In the genomic region with DNA sequence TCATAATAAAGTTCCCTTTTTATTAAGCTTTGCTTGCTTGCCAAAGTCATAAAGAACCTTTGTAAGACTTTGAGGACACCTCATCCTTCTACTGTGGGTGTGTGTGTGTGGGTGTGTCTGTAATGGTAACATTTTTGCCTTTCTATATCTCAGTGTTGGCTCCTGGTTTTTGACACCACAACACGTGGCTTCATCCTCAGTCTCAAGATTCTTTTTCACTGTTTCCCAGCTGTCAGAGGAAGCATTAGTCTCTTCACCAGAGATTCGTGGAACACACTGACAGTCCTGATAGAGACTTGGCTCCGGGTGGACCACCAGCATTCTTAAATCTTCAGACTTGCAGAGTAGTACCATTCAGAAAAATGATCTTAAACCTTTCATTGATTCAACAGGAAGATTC, we compare ENCODE assay signal across 8 mouse cellular contexts. TPM values are rescaled to one million over a fixed set of nuclear protein-coding genes. Genes with fewer than 3 reads are reported as not detected.
DNase-seq lines count a peak whose midpoint lies in the region; ATAC-seq and TF ChIP-seq lines count a peak whose summit lies in the region.

No protein-coding gene starts in this region.

- H3K4me3 ChIP-seq in cerebellum, adult 2 months (replicated peaks; ENCODE audit: insufficient read depth, low read depth, low read length) = peak overlapping the region; percentile 90
- H3K4me3 ChIP-seq in MEL (ENCODE audit: control insufficient read depth in 1 of 2, insufficient read depth in 1 of 2, low read depth in 2 of 2, low read length in 2 of 2) = peak overlapping the region; percentile 31 to 45
- H3K4me3 ChIP-seq in hindbrain, embryonic 10.5 days = peak overlapping the region; percentile 74
- H3K4me3 ChIP-seq in liver, embryonic 16.5 days (ENCODE audit: low read depth, low read length) = peak overlapping the region; percentile 70

- no peak for TF ChIP-seq CTCF in cerebellum, adult 2 months (IDR thresholded peaks at IDR 0.05; ENCODE audit: borderline replicate concordance, insufficient read depth, low read depth, low read length)
- TF ChIP-seq CTCF in MEL (IDR thresholded peaks at IDR 0.05 in 2 of 3, conservative IDR thresholded peaks at IDR 0.05 in 1 of 3; ENCODE audit: control insufficient read depth in 1 of 3, insufficient read depth in 1 of 3, low read depth in 2 of 3, low read length in 3 of 3, poor library complexity in 1 of 3, severe bottlenecking in 1 of 3) = no peak

- TF ChIP-seq POLR2A in cerebellum, adult 2 months (IDR thresholded peaks at IDR 0.05; ENCODE audit: borderline replicate concordance, insufficient read depth, low read length) = no peak
- no peak for TF ChIP-seq POLR2A in MEL (IDR thresholded peaks at IDR 0.05; ENCODE audit: control insufficient read depth in 1 of 2, insufficient read depth in 1 of 2, low read depth in 1 of 2, low read length in 2 of 2, poor library complexity in 1 of 2)

- no peak overlapping the region for H3K27ac ChIP-seq in cerebellum, adult 2 months (ENCODE audit: insufficient read depth, low read length)
- peak overlapping the region; percentile 35; the same call in 1 of the 2 replicates for H3K27ac ChIP-seq in MEL (ENCODE audit: control insufficient read depth, low read depth, low read length)
- peak overlapping the region; percentile 36 for H3K27ac ChIP-seq in hindbrain, embryonic 10.5 days
- no peak overlapping the region for H3K27ac ChIP-seq in liver, embryonic 16.5 days (ENCODE audit: low read length)

- H3K79me2 ChIP-seq in MEL (ENCODE audit: control insufficient read depth, insufficient read depth, low read length, poor library complexity) = peaks cover 18% of the 10 kb centered on the region

- no peak; the same call in 1 of the 2 replicates for TF ChIP-seq RAD21 in MEL (IDR thresholded peaks at IDR 0.05; ENCODE audit: low read depth, low read length)

- peak overlapping the region; percentile 78 for H3K4me2 ChIP-seq in liver, embryonic 16.5 days (ENCODE audit: low read depth, low read length)

- H3K36me3 ChIP-seq in MEL (ENCODE audit: control insufficient read depth in 1 of 2, insufficient read depth in 2 of 2, low read length in 2 of 2) = peaks cover 0 to 8% of the 10 kb centered on the region in 2 experiments; a peak in 2 of 4 replicates
- peaks cover 6% of the 10 kb centered on the region for H3K36me3 ChIP-seq in hindbrain, embryonic 10.5 days
- H3K36me3 ChIP-seq in liver, embryonic 16.5 days (ENCODE audit: control insufficient read depth, insufficient read depth) = peaks cover 4% of the 10 kb centered on the region; the same call in 1 of the 2 replicates

- no peaks in the 10 kb centered on the region for H3K27me3 ChIP-seq in cerebellum, adult 2 months (ENCODE audit: control insufficient read depth, insufficient read depth, low read length)
- no peaks in the 10 kb centered on the region for H3K27me3 ChIP-seq in MEL (ENCODE audit: control insufficient read depth in 1 of 2, insufficient read depth in 2 of 2, low read length in 2 of 2)
- no peaks in the 10 kb centered on the region for H3K27me3 ChIP-seq in hindbrain, embryonic 10.5 days (ENCODE audit: insufficient read depth, poor library complexity, severe bottlenecking)
- H3K27me3 ChIP-seq in liver, embryonic 16.5 days (ENCODE audit: control insufficient read depth, insufficient read depth, low read depth, low read length) = no peaks in the 10 kb centered on the region

- no peak for ATAC-seq in liver, embryonic 16.5 days (ENCODE audit: low read depth)

- no peaks in the 10 kb centered on the region for H3K4me1 ChIP-seq in cerebellum, adult 2 months (ENCODE audit: control insufficient read depth, insufficient read depth, low read length)
- H3K4me1 ChIP-seq in MEL (ENCODE audit: control insufficient read depth in 1 of 2, insufficient read depth in 2 of 2, low read length in 2 of 2) = peaks cover 2 to 9% of the 10 kb centered on the region in 2 experiments; a peak in 2 of 4 replicates
- H3K4me1 ChIP-seq in hindbrain, embryonic 10.5 days (replicated peaks) = peaks cover 20% of the 10 kb centered on the region
- H3K4me1 ChIP-seq in liver, embryonic 16.5 days (ENCODE audit: control insufficient read depth, low read depth, low read length) = peaks cover 12% of the 10 kb centered on the region

- no peak for DNase-seq in cerebellum, adult 2 months
- no peak for DNase-seq in cerebellum, postnatal 14 days
- no peak for DNase-seq in MEL (ENCODE audit: low read depth, low spot score)
- no peak for DNase-seq in hindbrain, embryonic 10.5 days (ENCODE audit: low spot score)
- DNase-seq in frontal cortex, postnatal 10 days (ENCODE audit: low spot score in 2 of 2) = no peak
- DNase-seq in left cerebral cortex, adult 18-20 months (ENCODE audit: low spot score in 2 of 2) = no peak
- no peak for DNase-seq in cerebellum, adult 9-10 months

- peak overlapping the region; percentile 33 for H3K9ac ChIP-seq in MEL (ENCODE audit: control insufficient read depth, low read depth, low read length, poor library complexity, severe bottlenecking)
- no peak overlapping the region for H3K9ac ChIP-seq in liver, embryonic 16.5 days (ENCODE audit: low read depth, low read length)

- no peaks in the 10 kb centered on the region for H3K9me3 ChIP-seq in MEL (replicated peaks; ENCODE audit: insufficient read depth, low read length)
- no peaks in the 10 kb centered on the region for H3K9me3 ChIP-seq in hindbrain, embryonic 10.5 days
- H3K9me3 ChIP-seq in liver, embryonic 16.5 days (replicated peaks; ENCODE audit: control insufficient read depth, low read length) = no peaks in the 10 kb centered on the region

- TF ChIP-seq EP300 in MEL (IDR thresholded peaks at IDR 0.05; ENCODE audit: low read depth in 1 of 2, low read length in 2 of 2) = no peak

- under 1% methylated on average over 3 of the region's 3 CpGs for WGBS in cerebellum, adult 2 months
- 39% methylated on average over 3 of the region's 3 CpGs for WGBS in hindbrain, embryonic 10.5 days
- WGBS in liver, embryonic 16.5 days (ENCODE audit: insufficient replicate concordance) = 16% methylated on average over 3 of the region's 3 CpGs

TF ChIP-seq in MEL, 35 proteins besides CTCF, POLR2A, EP300 and RAD21:
- peak; percentile 66; the same call in 1 of the 2 replicates for TF ChIP-seq MYC (IDR thresholded peaks at IDR 0.05; ENCODE audit: low read depth, low read length)
- no peak; the same call in 1 of the 2 replicates for TF ChIP-seq MXI1 (IDR thresholded peaks at IDR 0.05; ENCODE audit: low read depth, low read length)
- TF ChIP-seq RCOR1 (IDR thresholded peaks at IDR 0.05; ENCODE audit: low read depth, low read length) = 0 out of 2 replicates have a peak, but pooled peaks have one; percentile 17
- TF ChIP-seq MAX (IDR thresholded peaks at IDR 0.05; ENCODE audit: low read length) = peak; percentile 92
- TF ChIP-seq CHD1 (IDR thresholded peaks at IDR 0.05; ENCODE audit: low read depth, low read length) = no peak
- TF ChIP-seq ZNF384 (IDR thresholded peaks at IDR 0.05; ENCODE audit: low read depth, low read length) = no peak
- no peak for TF ChIP-seq TAL1 (IDR thresholded peaks at IDR 0.05; ENCODE audit: low read length)
- no peak for TF ChIP-seq SMC3 (IDR thresholded peaks at IDR 0.05; ENCODE audit: low read depth, low read length)
- TF ChIP-seq MYB (IDR thresholded peaks at IDR 0.05; ENCODE audit: low read depth, low read length) = no peak
- TF ChIP-seq MEF2A (IDR thresholded peaks at IDR 0.05; ENCODE audit: extremely low read depth, insufficient replicate concordance, low read depth, low read length, poor library complexity, severe bottlenecking) = no peak
- TF ChIP-seq BHLHE40 (IDR thresholded peaks at IDR 0.05; ENCODE audit: borderline replicate concordance, low read depth, low read length) = no peak
- TF ChIP-seq GABPA (IDR thresholded peaks at IDR 0.05; ENCODE audit: low read depth, low read length) = no peak
- no peak for TF ChIP-seq ZKSCAN1 (IDR thresholded peaks at IDR 0.05; ENCODE audit: low read depth, low read length)
- TF ChIP-seq ZC3H11A (IDR thresholded peaks at IDR 0.05; ENCODE audit: low read depth, low read length) = no peak
- TF ChIP-seq E2F4 (IDR thresholded peaks at IDR 0.05; ENCODE audit: borderline replicate concordance, low read depth, low read length) = peak; percentile 39; the same call in 1 of the 2 replicates
- TF ChIP-seq ELF1 (IDR thresholded peaks at IDR 0.05; ENCODE audit: low read depth, low read length) = no peak
- no peak for TF ChIP-seq SIN3A (IDR thresholded peaks at IDR 0.05; ENCODE audit: low read length)
TF ChIP-seq in MEL: peak in this region for 4.

RNA-seq across cellular contexts. Expression of a gene that starts 0.5 kb away (rescaled TPM):
- 67.0 and 72.2 TPM in 2 replicates for polyA plus RNA-seq in cerebellum, adult 2 months (2012; rRNA removed)
- 52.9 and 53.7 TPM in 2 replicates for total RNA-seq in MEL (2012; rRNA removed)
- 10 to 100 TPM in 1 of 2 experiments, not detected in 1; 73.9 TPM for polyA plus RNA-seq in MEL (2012; ENCODE audit: insufficient read depth in 1 of 2, insufficient read length in 2 of 2, low read depth in 1 of 2, low replicate concordance in 2 of 2, missing spikeins in 1 of 2)
- polyA plus RNA-seq in hindbrain, embryonic 10.5 days (2016; fragmentation: Nextera tagmentation; extraction: Ambion mirVana) = 61.0 and 63.7 TPM in 2 replicates
- polyA plus RNA-seq in liver, embryonic 16.5 days (2015; fragmentation: Nextera tagmentation; extraction: Ambion mirVana) = 16.1 and 17.8 TPM in 2 replicates
- total RNA-seq in left cerebral cortex, adult 18-20 months (2021) = 10 to 100 TPM; 29.6 to 31.1 TPM

RNA-seq across cellular contexts. Expression of a gene that starts 29.2 kb away (rescaled TPM):
- polyA plus RNA-seq in cerebellum, adult 2 months (2012; rRNA removed) = 1.6 and 2.2 TPM in 2 replicates
- 0.56 and 0.58 TPM in 2 replicates for total RNA-seq in MEL (2012; rRNA removed)
- polyA plus RNA-seq in MEL (2012; ENCODE audit: insufficient read depth in 1 of 2, insufficient read length in 2 of 2, low read depth in 1 of 2, low replicate concordance in 2 of 2, missing spikeins in 1 of 2) = under 1 TPM in 1 of 2 experiments, not detected in 1; 0.77 TPM
- 0.20 and 0.37 TPM in 2 replicates for polyA plus RNA-seq in hindbrain, embryonic 10.5 days (2016; fragmentation: Nextera tagmentation; extraction: Ambion mirVana)
- 9.4 and 10.2 TPM in 2 replicates for polyA plus RNA-seq in liver, embryonic 16.5 days (2015; fragmentation: Nextera tagmentation; extraction: Ambion mirVana)
- total RNA-seq in left cerebral cortex, adult 18-20 months (2021) = 1 to 10 TPM; 3.5 to 3.6 TPM

Comparison
In these comparisons a context has a peak if more than half of its experiments do, and no peak if none do; other contexts are left out.
1. H3K27ac ChIP-seq: peak in MEL (single experiment) and hindbrain, embryonic 10.5 days (single experiment); none in cerebellum, adult 2 months (single experiment) and liver, embryonic 16.5 days (single experiment).
2. H3K4me3 ChIP-seq: peak in every context shown above with its lines; median percentile 90 in cerebellum, adult 2 months; 74 in hindbrain, embryonic 10.5 days; 70 in liver, embryonic 16.5 days; 38 in MEL.